ENCODE assay signal across 14 mouse cellular contexts in genomic region chr16:94079075-94079855, GRCm38 (mm10). TPM values are rescaled to one million over a fixed set of nuclear protein-coding genes. Genes with fewer than 3 reads are reported as not detected.
DNase-seq lines count a peak whose midpoint lies in the region; ATAC-seq and TF ChIP-seq lines count a peak whose summit lies in the region.
"Had no signal": no experiment of that assay in that cellular context is flagged by ENCODE, and none has a peak within 500 bp of the region (broad histone marks: within the 10 kb centered on the region; RNA-seq: fewer than 3 reads in every experiment).

No protein-coding gene starts in this region.

- peak overlapping the region; percentile 20; the same call in 1 of the 2 replicates for H3K4me3 ChIP-seq in forebrain, embryonic 10.5 days
- no peak overlapping the region for H3K4me3 ChIP-seq in forebrain, embryonic 16.5 days (replicated peaks; ENCODE audit: low read length)
- H3K4me3 ChIP-seq in kidney, postnatal 0 days (replicated peaks; ENCODE audit: low read depth, low read length) = no peak overlapping the region
- no peak overlapping the region for H3K4me3 ChIP-seq in midbrain, embryonic 14.5 days (replicated peaks; ENCODE audit: low read depth, low read length)
- H3K4me3 ChIP-seq: neural tube, embryonic 13.5 days had no signal

- 1% methylated on average over 47 of the region's 47 CpGs for WGBS in forebrain, embryonic 10.5 days
- WGBS in forebrain, embryonic 16.5 days = under 1% methylated on average over 47 of the region's 47 CpGs
- WGBS in kidney, postnatal 0 days = 1% methylated on average over 47 of the region's 47 CpGs
- whole genome bisulfite sequencing in midbrain, embryonic 14.5 days = under 1% methylated on average over 47 of the region's 47 CpGs

- no peak overlapping the region for H3K27ac ChIP-seq in forebrain, embryonic 10.5 days
- H3K27ac ChIP-seq in forebrain, embryonic 16.5 days (ENCODE audit: low read length) = no peak overlapping the region
- no peak overlapping the region for H3K27ac ChIP-seq in kidney, postnatal 0 days
- H3K27ac ChIP-seq in midbrain, embryonic 14.5 days (replicated peaks; ENCODE audit: low read depth, low read length) = no peak overlapping the region
- H3K27ac ChIP-seq: neural tube, embryonic 13.5 days had no signal

- H3K36me3 ChIP-seq in forebrain, embryonic 10.5 days (replicated peaks) = no peaks in the 10 kb centered on the region
- no peaks in the 10 kb centered on the region for H3K36me3 ChIP-seq in forebrain, embryonic 16.5 days (ENCODE audit: control insufficient read depth, insufficient read depth)
- no peaks in the 10 kb centered on the region for H3K36me3 ChIP-seq in kidney, postnatal 0 days (ENCODE audit: insufficient read depth, low read length)
- no peaks in the 10 kb centered on the region for H3K36me3 ChIP-seq in midbrain, embryonic 14.5 days (ENCODE audit: control insufficient read depth, insufficient read depth, low read length)
- H3K36me3 ChIP-seq: neural tube, embryonic 13.5 days had no signal

- no peak for ATAC-seq in forebrain, embryonic 16.5 days
- ATAC-seq in kidney, postnatal 0 days (replicated peaks; ENCODE audit: low FRiP score, low read depth) = no peak
- ATAC-seq in midbrain, embryonic 14.5 days (ENCODE audit: low FRiP score, low TSS enrichment) = no peak
- ATAC-seq in granulocyte monocyte progenitor cell, adult 5-6 weeks (replicated peaks; ENCODE audit: poor library complexity, severe bottlenecking) = no peak
- ATAC-seq: forebrain, embryonic 14.5 days had no signal

- H3K9ac ChIP-seq in forebrain, embryonic 16.5 days (replicated peaks; ENCODE audit: low read depth, low read length) = no peak overlapping the region
- no peak overlapping the region for H3K9ac ChIP-seq in kidney, postnatal 0 days (ENCODE audit: low read depth, low read length)
- H3K9ac ChIP-seq in midbrain, embryonic 14.5 days (replicated peaks; ENCODE audit: low read length) = no peak overlapping the region
- H3K9ac ChIP-seq: neural tube, embryonic 13.5 days had no signal

- TF ChIP-seq CTCF in kidney, postnatal 0 days (IDR thresholded peaks at IDR 0.05; ENCODE audit: low read depth) = no peak

- H3K27me3 ChIP-seq in forebrain, embryonic 10.5 days (ENCODE audit: poor library complexity, severe bottlenecking) = peaks cover 100% of the 10 kb centered on the region
- peaks cover 84% of the 10 kb centered on the region for H3K27me3 ChIP-seq in forebrain, embryonic 16.5 days (replicated peaks; ENCODE audit: control insufficient read depth, insufficient read depth, low read length)
- H3K27me3 ChIP-seq in kidney, postnatal 0 days (ENCODE audit: insufficient read depth, low read length) = peaks cover 72% of the 10 kb centered on the region
- H3K27me3 ChIP-seq in midbrain, embryonic 14.5 days (ENCODE audit: control insufficient read depth, insufficient read depth, low read length) = peaks cover 88% of the 10 kb centered on the region

- DNase-seq in forebrain, embryonic 10.5 days (ENCODE audit: extremely low spot score, low spot score) = peak; percentile 52
- DNase-seq in kidney, postnatal 0 days (ENCODE audit: low spot score) = no peak
- no peak for DNase-seq in kidney, adult 18-20 months
- peak; percentile 57 for DNase-seq in embryo, embryonic 9.5 days (ENCODE audit: extremely low spot score)
- peak; percentile 57 for DNase-seq in midbrain, embryonic 14.5 days
- no peak for DNase-seq in frontal cortex, postnatal 25 days (ENCODE audit: low spot score in 2 of 2)
- DNase-seq: kidney, postnatal 14 days; lung, postnatal 36 days; right cerebral cortex, postnatal 4 days; thymus, postnatal 14 days had no signal

- H3K4me1 ChIP-seq in forebrain, embryonic 10.5 days = peaks cover 26% of the 10 kb centered on the region
- no peaks in the 10 kb centered on the region for H3K4me1 ChIP-seq in forebrain, embryonic 16.5 days (replicated peaks; ENCODE audit: control insufficient read depth, insufficient read depth, low read length)
- H3K4me1 ChIP-seq in kidney, postnatal 0 days (replicated peaks; ENCODE audit: insufficient read depth, low read length) = no peaks in the 10 kb centered on the region
- no peaks in the 10 kb centered on the region for H3K4me1 ChIP-seq in midbrain, embryonic 14.5 days (ENCODE audit: control insufficient read depth, insufficient read depth, low read length)
- H3K4me1 ChIP-seq: neural tube, embryonic 13.5 days had no signal

- no peaks in the 10 kb centered on the region for H3K9me3 ChIP-seq in forebrain, embryonic 10.5 days
- H3K9me3 ChIP-seq in forebrain, embryonic 16.5 days (ENCODE audit: control insufficient read depth, low read length) = no peaks in the 10 kb centered on the region
- no peaks in the 10 kb centered on the region for H3K9me3 ChIP-seq in kidney, postnatal 0 days (replicated peaks; ENCODE audit: low read length)
- H3K9me3 ChIP-seq in midbrain, embryonic 14.5 days (ENCODE audit: control insufficient read depth, low read length) = no peaks in the 10 kb centered on the region
- H3K9me3 ChIP-seq: neural tube, embryonic 13.5 days had no signal

- no peak overlapping the region for H3K4me2 ChIP-seq in forebrain, embryonic 16.5 days (ENCODE audit: low read length)
- H3K4me2 ChIP-seq in kidney, postnatal 0 days (ENCODE audit: low read length) = peak overlapping the region; percentile 42
- H3K4me2 ChIP-seq in midbrain, embryonic 14.5 days (ENCODE audit: low read length) = no peak overlapping the region
- H3K4me2 ChIP-seq: neural tube, embryonic 13.5 days had no signal

RNA-seq across cellular contexts. Expression of gene Sim2, which starts 5.5 kb away (rescaled TPM):
- 0.04 and 0.14 TPM in 2 replicates for polyA plus RNA-seq in forebrain, embryonic 10.5 days (2016; fragmentation: Nextera tagmentation; extraction: Ambion mirVana)
- polyA plus RNA-seq in forebrain, embryonic 16.5 days (2015; fragmentation: Nextera tagmentation; extraction: Ambion mirVana) = 0.06 TPM in 1 of 2 replicates, not detected in the other
- 3.0 and 3.1 TPM in 2 replicates for polyA plus RNA-seq in kidney, postnatal 0 days (2015; fragmentation: Nextera tagmentation; extraction: Ambion mirVana)
- polyA plus RNA-seq in midbrain, embryonic 14.5 days (2014; fragmentation: Nextera tagmentation; extraction: Ambion mirVana) = 0.05 TPM in 1 of 2 replicates, not detected in the other
- not detected in 2 replicates for total RNA-seq in granulocyte monocyte progenitor cell, adult 5-6 weeks (2014; fragmentation: Nextera tagmentation)
- total RNA-seq in granulocyte monocyte progenitor cell, adult 5-6 weeks (2017) = 0.09 and 0.26 TPM in 2 replicates

Comparison
In these comparisons a context has a peak if more than half of its experiments do, and no peak if none do; other contexts are left out.
1. DNase-seq: peak in forebrain, embryonic 10.5 days (single experiment), embryo, embryonic 9.5 days (single experiment) and midbrain, embryonic 14.5 days (single experiment); none in kidney, postnatal 0 days (single experiment), kidney, adult 18-20 months (single experiment) and frontal cortex, postnatal 25 days (0 of 2).